Mouse (Mus musculus): Measurements from ENCODE around the gene Gm7534. TPM values are rescaled to one million over a fixed set of nuclear protein-coding genes. Genes with fewer than 3 reads are reported as not detected.

The Gm7534 gene
- polyA plus RNA-seq, 1 experiment from 2014 or later = not detected

- Histone ChIP-seq H3K9me3 (ENCODE audit: control insufficient read depth, low read length) (no peaks in the 10 kb centered on the region), H3K27me3 (ENCODE audit: control insufficient read depth, insufficient read depth, low read length) (no peaks in the 10 kb centered on the region), H3K36me3 (ENCODE audit: control insufficient read depth, insufficient read depth, low read length) (no peaks in the 10 kb centered on the region), H3K4me2 (replicated peaks; ENCODE audit: low read depth, low read length) (no peak overlapping the region), H3K4me1 (replicated peaks; ENCODE audit: control insufficient read depth, insufficient read depth, low read length) (no peaks in the 10 kb centered on the region), H3K27ac (ENCODE audit: low read depth, low read length) (no peak overlapping the region), H3K9ac (ENCODE audit: low read depth, low read length) (no peak overlapping the region), H3K4me3 (ENCODE audit: low read depth, low read length) (no peak overlapping the region)
- ATAC-seq (ENCODE audit: low FRiP score) (no peak), DNase-seq (ENCODE audit: low spot score) (no peak)
- 66% methylated on average over 11 of the region's 11 CpGs for WGBS
Measured at GRCm38 (mm10) chr4:134222793-134223600, 20.2 kb upstream of the Gm7534 start.

- no peak for DNase-seq (ENCODE audit: low spot score)
- no peak overlapping the region for H3K9ac ChIP-seq (ENCODE audit: low read depth, low read length)
- no peak for ATAC-seq (ENCODE audit: low FRiP score)
Measured at GRCm38 (mm10) chr4:134206488-134207053, 3.8 kb upstream of the Gm7534 start.

GRCm38 (mm10) chr4:134203340-134203896 lies 614 bp upstream of the Gm7534 start:
- no peak for DNase-seq (ENCODE audit: low spot score)
- Histone ChIP-seq H3K36me3 (ENCODE audit: control insufficient read depth, insufficient read depth, low read length) (no peaks in the 10 kb centered on the region), H3K27ac (ENCODE audit: low read depth, low read length) (no peak overlapping the region), H3K4me2 (replicated peaks; ENCODE audit: low read depth, low read length) (no peak overlapping the region), H3K9me3 (ENCODE audit: control insufficient read depth, low read length) (no peaks in the 10 kb centered on the region), H3K9ac (ENCODE audit: low read depth, low read length) (no peak overlapping the region), H3K27me3 (ENCODE audit: control insufficient read depth, insufficient read depth, low read length) (no peaks in the 10 kb centered on the region), H3K4me1 (replicated peaks; ENCODE audit: control insufficient read depth, insufficient read depth, low read length) (no peaks in the 10 kb centered on the region), H3K4me3 (ENCODE audit: low read depth, low read length) (no peak overlapping the region)
- ATAC-seq (ENCODE audit: low FRiP score) = no peak
- 88% methylated on average over 17 of the region's 17 CpGs for WGBS

More at GRCm38 (mm10) chr4:134206488-134207053, 3.8 kb upstream of the Gm7534 start:
- Histone ChIP-seq H3K4me2 (replicated peaks; ENCODE audit: low read depth, low read length) (no peak overlapping the region), H3K4me3 (ENCODE audit: low read depth, low read length) (no peak overlapping the region), H3K36me3 (ENCODE audit: control insufficient read depth, insufficient read depth, low read length) (no peaks in the 10 kb centered on the region), H3K27ac (ENCODE audit: low read depth, low read length) (no peak overlapping the region), H3K27me3 (ENCODE audit: control insufficient read depth, insufficient read depth, low read length) (no peaks in the 10 kb centered on the region), H3K4me1 (replicated peaks; ENCODE audit: control insufficient read depth, insufficient read depth, low read length) (no peaks in the 10 kb centered on the region), H3K9me3 (ENCODE audit: control insufficient read depth, low read length) (no peaks in the 10 kb centered on the region)
- 43% methylated on average over 6 of the region's 6 CpGs for WGBS

GRCm38 (mm10) chr4:134199371-134199770 lies 3.4 kb downstream of the Gm7534 start:
- H3K4me2 ChIP-seq (replicated peaks; ENCODE audit: low read depth, low read length) = no peak overlapping the region
- DNase-seq (ENCODE audit: low spot score) (no peak), ATAC-seq (ENCODE audit: low FRiP score) (no peak)
- no peaks in the 10 kb centered on the region for H3K4me1 ChIP-seq (replicated peaks; ENCODE audit: control insufficient read depth, insufficient read depth, low read length)
- no peaks in the 10 kb centered on the region for H3K36me3 ChIP-seq (ENCODE audit: control insufficient read depth, insufficient read depth, low read length)
- H3K4me3 ChIP-seq (ENCODE audit: low read depth, low read length) = no peak overlapping the region
- no peaks in the 10 kb centered on the region for H3K27me3 ChIP-seq (ENCODE audit: control insufficient read depth, insufficient read depth, low read length)
- no peak overlapping the region for H3K9ac ChIP-seq (ENCODE audit: low read depth, low read length)
- H3K9me3 ChIP-seq (ENCODE audit: control insufficient read depth, low read length) = no peaks in the 10 kb centered on the region
- no peak overlapping the region for H3K27ac ChIP-seq (ENCODE audit: low read depth, low read length)
- 69% methylated on average over 2 of the region's 2 CpGs for WGBS

GRCm38 (mm10) chr4:134186268-134186667 lies 16.5 kb downstream of the Gm7534 start:
- Histone ChIP-seq H3K4me2 (replicated peaks; ENCODE audit: low read depth, low read length) (peak overlapping the region; percentile 86), H3K27ac (ENCODE audit: low read depth, low read length) (peak overlapping the region; percentile 55), H3K4me3 (ENCODE audit: low read depth, low read length) (peak overlapping the region; percentile 77), H3K27me3 (ENCODE audit: control insufficient read depth, insufficient read depth, low read length) (no peaks in the 10 kb centered on the region), H3K9ac (ENCODE audit: low read depth, low read length) (peak overlapping the region; percentile 83), H3K9me3 (ENCODE audit: control insufficient read depth, low read length) (no peaks in the 10 kb centered on the region), H3K36me3 (ENCODE audit: control insufficient read depth, insufficient read depth, low read length) (no peaks in the 10 kb centered on the region), H3K4me1 (replicated peaks; ENCODE audit: control insufficient read depth, insufficient read depth, low read length) (0 out of 2 replicates have a peak, but pooled peaks cover 2% of the 10 kb centered on the region)
- peak; percentile 16; the same call in 1 of the 2 replicates for ATAC-seq (ENCODE audit: low FRiP score)
- no peak for DNase-seq (ENCODE audit: low spot score)
- under 1% methylated on average over 22 of the region's 22 CpGs for WGBS

- peak overlapping the region; percentile 77; the same call in 1 of the 2 replicates for H3K4me3 ChIP-seq (ENCODE audit: low read depth, low read length)
- WGBS = 81% methylated on average over 3 of the region's 3 CpGs
- ATAC-seq (ENCODE audit: low FRiP score) (no peak), DNase-seq (ENCODE audit: low spot score) (no peak)
- no peaks in the 10 kb centered on the region for H3K27me3 ChIP-seq (ENCODE audit: control insufficient read depth, insufficient read depth, low read length)
- H3K4me2 ChIP-seq (replicated peaks; ENCODE audit: low read depth, low read length) = peak overlapping the region; percentile 86
- no peaks in the 10 kb centered on the region for H3K36me3 ChIP-seq (ENCODE audit: control insufficient read depth, insufficient read depth, low read length)
- H3K9ac ChIP-seq (ENCODE audit: low read depth, low read length) = peak overlapping the region; percentile 83; the same call in 1 of the 2 replicates
- H3K9me3 ChIP-seq (ENCODE audit: control insufficient read depth, low read length) = no peaks in the 10 kb centered on the region
- H3K27ac ChIP-seq (ENCODE audit: low read depth, low read length) = no peak overlapping the region
- H3K4me1 ChIP-seq (replicated peaks; ENCODE audit: control insufficient read depth, insufficient read depth, low read length) = 0 out of 2 replicates have a peak, but pooled peaks cover 2% of the 10 kb centered on the region
Measured at GRCm38 (mm10) chr4:134185569-134185968, 17.2 kb downstream of the Gm7534 start.

- no peak overlapping the region for H3K27ac ChIP-seq (ENCODE audit: low read depth, low read length)
- no peak overlapping the region for H3K4me3 ChIP-seq (ENCODE audit: low read depth, low read length)
- 0 out of 2 replicates have a peak, but pooled peaks cover 2% of the 10 kb centered on the region for H3K4me1 ChIP-seq (replicated peaks; ENCODE audit: control insufficient read depth, insufficient read depth, low read length)
- H3K9ac ChIP-seq (ENCODE audit: low read depth, low read length) = no peak overlapping the region
- no peaks in the 10 kb centered on the region for H3K27me3 ChIP-seq (ENCODE audit: control insufficient read depth, insufficient read depth, low read length)
- no peaks in the 10 kb centered on the region for H3K9me3 ChIP-seq (ENCODE audit: control insufficient read depth, low read length)
- no peak overlapping the region for H3K4me2 ChIP-seq (replicated peaks; ENCODE audit: low read depth, low read length)
- H3K36me3 ChIP-seq (ENCODE audit: control insufficient read depth, insufficient read depth, low read length) = no peaks in the 10 kb centered on the region
- 89% methylated on average over 3 of the region's 3 CpGs for WGBS
- no peak for DNase-seq (ENCODE audit: low spot score)
- no peak for ATAC-seq (ENCODE audit: low FRiP score)
Measured at GRCm38 (mm10) chr4:134183711-134184110, 19.1 kb downstream of the Gm7534 start.

- H3K4me1 ChIP-seq (replicated peaks; ENCODE audit: control insufficient read depth, insufficient read depth, low read length) = 0 out of 2 replicates have a peak, but pooled peaks cover 2% of the 10 kb centered on the region
- no peaks in the 10 kb centered on the region for H3K36me3 ChIP-seq (ENCODE audit: control insufficient read depth, insufficient read depth, low read length)
- H3K4me3 ChIP-seq (ENCODE audit: low read depth, low read length) = no peak overlapping the region
- no peak for ATAC-seq (ENCODE audit: low FRiP score)
- H3K4me2 ChIP-seq (replicated peaks; ENCODE audit: low read depth, low read length) = no peak overlapping the region
- H3K27me3 ChIP-seq (ENCODE audit: control insufficient read depth, insufficient read depth, low read length) = no peaks in the 10 kb centered on the region
- no peak overlapping the region for H3K27ac ChIP-seq (ENCODE audit: low read depth, low read length)
- no peak overlapping the region for H3K9ac ChIP-seq (ENCODE audit: low read depth, low read length)
- H3K9me3 ChIP-seq (ENCODE audit: control insufficient read depth, low read length) = no peaks in the 10 kb centered on the region
- no peak for DNase-seq (ENCODE audit: low spot score)
Measured at GRCm38 (mm10) chr4:134181825-134182224, 21.0 kb downstream of the Gm7534 start.

Measured in hindbrain, embryonic 11.5 days (tissue).